Mouse (Mus musculus) right cerebral cortex, postnatal 10 days (tissue): Measurements from ENCODE around the gene Prkg1.

Experiments
- DNase-seq, 2 experiments: peaks; one replicate each; pipeline ENCODE4 v3.0.0; 2021; ENCODE audit warnings: low spot score in 2 of 2

The Prkg1 gene

DNA sequence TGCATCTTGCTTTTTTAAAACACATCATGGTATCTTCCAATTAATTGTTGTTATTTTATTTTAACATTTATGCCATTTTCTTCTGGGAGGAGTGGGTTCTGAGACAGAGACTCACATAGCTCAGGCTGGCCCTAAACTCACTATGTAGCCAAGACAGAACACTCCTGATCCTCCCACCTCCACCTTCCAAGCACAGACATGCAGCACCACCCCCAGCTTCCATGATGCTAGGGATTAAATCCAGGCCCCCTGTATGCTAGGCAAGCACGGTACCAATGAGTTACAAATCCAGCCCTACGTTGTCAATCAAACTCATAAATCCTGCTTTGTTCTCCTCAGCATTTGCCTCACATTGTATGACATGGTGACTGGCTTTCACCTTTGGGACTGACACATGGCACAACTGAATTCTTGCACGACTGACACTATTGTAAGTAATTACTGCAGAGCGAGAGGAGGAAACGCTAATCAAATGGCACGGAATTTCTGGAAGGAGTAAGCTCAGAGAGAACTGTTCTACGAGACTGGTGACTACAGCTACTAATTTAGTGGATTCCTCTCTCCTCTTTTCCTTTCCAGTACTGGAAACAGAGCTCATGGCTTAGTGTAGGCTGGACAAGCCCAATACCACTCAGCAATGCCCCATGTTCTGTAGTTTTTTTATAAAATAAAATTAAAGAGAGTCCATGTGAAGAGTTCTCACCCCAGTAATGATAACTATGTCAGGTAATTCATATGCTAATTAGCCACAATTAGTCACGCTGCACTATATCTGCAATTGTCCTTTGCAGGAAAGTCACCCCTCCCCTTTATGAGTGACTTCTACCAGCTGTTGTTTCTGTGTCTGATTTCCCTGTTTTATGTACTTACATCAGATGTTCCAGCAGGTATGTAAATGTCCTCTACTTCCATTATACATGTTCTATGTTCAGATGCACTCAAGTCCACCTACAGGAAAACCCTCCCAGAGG lies 133.6 kb downstream of the Prkg1 start:
- no peak for DNase-seq

DNA sequence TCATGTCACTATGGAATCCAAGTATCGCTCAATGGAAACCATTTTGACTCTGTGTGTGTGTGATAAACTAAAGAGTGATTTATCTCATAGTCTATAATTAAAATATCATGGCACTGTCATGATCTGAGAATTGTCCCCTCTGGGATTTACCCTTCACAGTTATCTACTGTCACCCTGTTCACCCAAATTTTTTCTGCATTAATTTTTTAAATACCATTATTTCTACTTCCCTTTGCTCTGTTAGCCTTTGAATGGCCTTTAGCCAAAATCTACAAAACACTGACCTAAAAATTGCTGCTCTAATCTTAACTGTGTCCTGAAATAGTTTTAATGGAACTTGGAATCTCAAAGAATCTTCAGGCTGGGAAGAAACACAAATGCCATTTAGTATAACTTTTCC lies 143.1 kb downstream of the Prkg1 start:
- no peak for DNase-seq

DNA sequence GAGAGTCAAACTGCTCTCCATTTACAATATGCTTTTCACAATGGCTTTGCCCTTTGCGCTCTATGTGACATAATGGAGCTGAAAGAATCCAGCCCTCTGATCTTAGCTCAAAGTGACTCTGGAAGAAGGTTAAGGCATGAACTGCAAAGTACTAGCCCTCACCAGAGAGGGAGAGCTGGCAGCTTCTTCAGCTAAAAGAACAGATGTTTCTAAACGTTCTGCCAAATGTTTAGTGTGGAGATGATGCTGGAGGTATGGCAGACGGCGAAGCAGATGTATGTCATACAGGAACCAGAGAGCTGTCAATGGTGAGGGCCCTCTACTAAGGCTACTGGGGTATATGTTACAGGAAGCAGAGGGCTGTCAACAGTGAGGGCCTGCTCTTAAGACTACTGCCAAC lies 148.0 kb downstream of the Prkg1 start:
- DNase-seq = no peak

DNA sequence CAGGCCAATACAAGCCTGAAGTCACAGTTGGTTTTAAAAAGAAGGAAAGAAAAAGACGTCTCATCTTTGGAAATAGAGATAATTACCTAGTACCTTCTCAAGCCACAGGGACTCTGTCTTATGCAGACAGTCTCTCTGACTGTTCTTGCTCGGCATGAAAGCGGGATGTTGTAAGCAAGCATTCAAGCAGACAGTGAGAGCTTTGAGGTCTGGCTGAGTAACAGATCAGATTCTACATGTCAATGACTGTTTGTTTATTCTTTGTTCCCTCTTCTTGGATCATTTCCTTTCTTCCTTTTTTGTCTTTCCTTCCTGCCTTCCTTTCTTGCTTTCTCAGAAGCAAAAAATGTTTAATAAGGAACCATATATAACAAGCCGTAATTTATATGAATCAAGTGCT lies 148.7 kb downstream of the Prkg1 start:
- no peak for DNase-seq

DNA sequence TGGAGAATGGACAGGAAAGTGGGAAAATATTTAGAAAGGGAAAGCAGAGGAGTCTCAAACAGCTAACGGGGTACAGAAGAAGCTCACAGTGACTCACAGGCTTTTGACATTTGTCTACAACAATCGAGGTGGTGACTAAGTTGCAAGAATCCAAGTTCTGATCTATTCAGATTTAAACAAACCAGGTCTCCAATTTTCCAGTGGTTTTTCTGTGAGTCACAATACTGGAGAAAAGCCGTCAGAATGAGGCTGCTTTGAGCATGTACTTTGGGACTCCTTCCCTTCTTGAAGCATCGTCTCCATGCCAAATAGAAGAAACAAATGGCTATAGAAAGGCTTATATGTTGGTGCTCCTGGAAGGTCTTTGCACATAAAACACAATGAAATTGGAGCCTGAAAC lies 151.7 kb downstream of the Prkg1 start:
- no peak for DNase-seq

DNA sequence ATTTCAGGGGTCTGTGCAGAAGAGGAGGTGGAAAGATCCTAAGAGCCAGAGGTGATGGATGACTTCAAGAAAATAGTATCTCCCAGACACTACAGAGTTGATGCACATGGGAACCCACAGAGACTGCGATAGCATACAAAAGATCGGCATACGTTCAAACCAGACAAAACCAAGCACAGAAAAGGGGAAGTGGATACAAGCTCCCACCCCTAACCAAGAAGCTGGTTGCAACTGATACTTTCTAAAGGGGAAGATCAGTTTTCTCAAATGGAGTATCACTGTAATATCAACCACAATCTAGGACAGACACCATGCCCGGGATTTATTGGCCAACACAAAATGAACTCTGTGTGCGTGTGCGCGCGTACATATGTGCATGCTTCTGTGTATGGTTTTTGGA lies 162.3 kb downstream of the Prkg1 start:
- DNase-seq = no peak

DNA sequence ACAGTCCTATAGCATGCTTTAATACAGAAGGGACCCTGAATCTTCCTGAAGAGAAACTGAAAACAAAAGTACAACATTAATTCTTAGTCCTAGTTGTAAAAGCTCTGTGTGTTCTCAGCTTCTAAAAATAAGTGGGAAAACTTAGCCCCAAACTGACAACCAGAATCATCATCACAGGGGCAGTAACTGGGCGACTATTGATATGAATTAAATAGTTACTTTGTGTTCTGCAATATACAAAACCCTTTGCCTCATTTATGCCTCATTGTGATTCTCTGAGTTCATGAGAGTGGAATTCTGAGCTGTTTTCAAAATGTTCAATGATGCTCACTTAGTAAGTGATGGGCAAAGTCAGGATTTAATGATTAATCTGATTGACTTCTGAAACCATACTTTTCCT lies 170.8 kb downstream of the Prkg1 start:
- DNase-seq = no peak

DNA sequence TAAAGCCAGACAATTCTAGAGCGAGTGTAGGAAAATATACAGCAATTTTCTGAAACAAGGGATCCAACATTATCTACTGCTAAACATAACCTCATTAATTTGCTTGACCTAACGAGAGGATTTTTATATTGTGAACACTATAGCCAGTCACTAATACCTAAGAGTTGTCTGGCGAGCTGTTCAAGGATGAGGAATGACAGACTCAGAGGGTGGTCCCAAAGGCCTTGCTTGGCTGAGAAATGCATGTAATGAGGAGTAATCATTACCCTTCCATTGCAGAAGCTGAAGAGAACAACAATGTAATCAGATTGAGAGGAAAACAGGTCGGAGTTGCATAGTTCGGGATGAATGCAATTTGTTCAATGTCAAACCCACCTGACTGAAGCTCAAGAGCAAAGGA lies 174.1 kb downstream of the Prkg1 start:
- no peak for DNase-seq

DNA sequence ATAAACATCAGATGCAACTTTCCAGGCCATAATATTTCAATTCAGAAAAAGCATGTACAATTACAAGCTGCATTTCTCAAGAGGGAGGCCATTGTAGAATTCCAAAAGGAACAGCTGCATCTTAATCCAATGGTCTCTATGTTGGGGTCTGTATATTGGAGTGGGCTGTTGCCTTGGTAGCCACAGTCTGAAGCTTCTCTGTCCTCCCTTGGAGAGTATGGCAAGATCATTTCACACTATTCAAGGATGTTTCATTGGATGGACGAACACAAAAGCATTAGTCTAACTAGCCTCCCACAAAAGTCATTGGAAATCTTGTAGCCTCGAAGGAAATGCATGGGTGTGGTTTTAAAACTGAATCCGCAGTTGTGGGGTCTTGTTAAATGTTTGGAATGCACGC lies 187.7 kb downstream of the Prkg1 start:
- no peak for DNase-seq

DNA sequence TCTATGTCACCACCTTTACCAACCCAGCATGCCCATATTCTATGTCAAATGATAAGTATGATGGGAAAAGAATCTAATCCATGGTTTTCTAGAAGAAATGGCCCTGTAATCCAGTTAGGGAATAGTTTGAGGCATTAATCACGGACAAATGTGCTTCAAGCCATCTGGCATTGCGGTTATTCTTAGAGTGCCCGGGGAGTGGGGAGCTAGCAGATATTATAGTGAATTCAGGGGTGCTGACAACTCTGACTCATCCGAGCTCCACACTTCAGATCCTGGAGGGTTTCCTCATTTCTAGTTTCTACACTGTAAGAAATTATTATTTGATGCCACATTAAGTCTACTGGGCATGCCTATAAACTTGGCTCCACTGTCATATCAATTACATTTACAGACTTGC lies 200.5 kb downstream of the Prkg1 start:
- DNase-seq = no peak

DNA sequence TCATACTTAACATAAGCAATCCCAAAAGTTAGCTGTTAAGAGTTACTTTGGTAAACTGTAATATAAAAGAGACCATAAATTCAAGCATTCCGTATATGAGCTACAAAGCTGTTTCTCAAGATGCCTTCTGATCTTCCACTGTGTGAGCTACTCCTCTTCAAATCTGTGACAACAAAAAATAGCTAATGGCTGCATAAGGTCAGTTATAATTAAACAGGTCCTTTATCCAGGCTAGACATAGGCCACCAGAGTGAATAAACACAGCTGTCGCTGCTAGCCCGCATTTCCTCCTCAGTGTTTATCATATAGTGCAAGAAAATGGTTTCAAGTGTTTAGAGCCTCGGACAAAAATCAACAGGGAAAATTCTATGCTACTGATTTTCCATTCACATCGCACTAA lies 218.8 kb downstream of the Prkg1 start:
- no peak for DNase-seq

DNA sequence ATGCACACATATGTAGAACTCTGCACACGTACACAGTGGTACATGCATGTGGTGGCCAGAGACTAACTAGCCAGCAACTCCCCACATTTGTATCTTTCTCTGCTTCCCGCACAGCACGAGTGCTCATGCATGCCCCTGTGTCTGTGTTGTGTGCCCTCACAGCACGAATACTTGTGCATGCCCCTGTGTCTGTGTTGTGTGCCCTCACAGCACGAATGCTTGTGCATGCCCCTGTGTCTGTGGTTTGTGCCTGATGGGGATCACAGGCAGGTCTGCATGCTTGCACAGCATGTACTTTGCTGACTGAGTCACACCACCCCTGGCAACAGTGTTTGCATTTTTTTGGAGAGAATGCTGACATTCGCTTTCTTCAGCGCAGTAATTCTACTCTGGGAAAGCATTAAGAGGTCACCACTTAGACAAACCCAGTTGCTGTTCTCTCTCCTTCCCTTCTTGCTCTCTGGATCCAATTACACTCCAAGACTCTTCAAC lies 233.5 kb downstream of the Prkg1 start:
- DNase-seq = no peak

DNA sequence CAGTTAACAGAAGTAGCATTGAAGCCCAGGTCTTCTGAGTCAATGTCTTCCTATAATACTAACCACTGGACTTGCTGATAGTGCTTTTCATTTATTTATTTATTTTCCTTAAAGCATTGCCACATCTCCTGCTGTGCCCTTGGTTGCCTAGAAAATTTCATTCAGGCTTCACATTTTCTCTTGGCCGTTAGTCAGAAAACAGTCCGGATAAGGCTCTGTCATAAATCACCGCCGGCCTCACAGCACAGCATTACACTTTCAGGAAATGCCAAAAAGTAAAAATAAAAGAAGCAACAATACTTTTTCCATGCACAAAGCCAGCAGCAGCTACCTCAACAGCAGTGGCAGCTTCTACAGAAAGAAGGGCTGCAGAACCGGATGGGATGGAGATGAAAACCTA lies 234.2 kb downstream of the Prkg1 start:
- no peak for DNase-seq

DNA sequence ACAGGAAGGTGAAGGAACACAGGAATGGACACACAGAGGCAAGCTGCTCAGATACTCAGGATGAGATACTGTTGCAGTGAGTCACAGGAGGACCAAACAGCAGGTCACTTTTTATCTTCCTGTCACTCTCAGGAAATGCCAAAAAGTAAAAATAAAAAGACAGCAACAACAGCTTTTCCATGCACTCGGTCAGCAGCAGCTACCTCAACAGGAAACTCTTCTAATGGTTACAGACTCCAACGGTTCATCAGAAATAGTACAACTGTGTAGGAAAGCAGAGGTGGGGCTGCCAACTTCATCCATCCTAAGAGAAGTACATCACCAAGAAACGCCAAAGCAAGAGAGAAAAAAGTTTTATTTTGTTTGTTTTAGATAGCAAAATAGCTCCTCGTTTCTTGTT lies 234.9 kb downstream of the Prkg1 start:
- no peak for DNase-seq

DNA sequence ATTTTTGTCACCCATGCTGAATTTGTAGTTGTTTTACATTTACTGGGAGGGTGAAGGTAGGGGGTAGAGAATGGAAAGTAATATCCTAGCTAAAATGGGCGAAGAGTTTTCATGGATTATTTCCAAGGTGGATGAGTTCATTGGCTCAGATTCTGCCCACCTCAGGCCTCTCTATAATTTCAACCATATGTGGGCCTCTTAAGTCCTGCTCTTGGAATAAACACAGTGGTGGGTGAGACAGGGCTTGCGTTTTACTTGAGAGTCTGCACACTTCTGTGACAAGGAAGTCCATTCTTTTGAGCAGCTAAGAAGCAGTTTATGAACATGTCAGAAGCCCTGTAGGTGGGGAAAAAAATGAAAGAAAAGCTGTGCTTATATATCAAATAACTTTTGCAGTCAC lies 250.3 kb downstream of the Prkg1 start:
- DNase-seq = no peak

DNA sequence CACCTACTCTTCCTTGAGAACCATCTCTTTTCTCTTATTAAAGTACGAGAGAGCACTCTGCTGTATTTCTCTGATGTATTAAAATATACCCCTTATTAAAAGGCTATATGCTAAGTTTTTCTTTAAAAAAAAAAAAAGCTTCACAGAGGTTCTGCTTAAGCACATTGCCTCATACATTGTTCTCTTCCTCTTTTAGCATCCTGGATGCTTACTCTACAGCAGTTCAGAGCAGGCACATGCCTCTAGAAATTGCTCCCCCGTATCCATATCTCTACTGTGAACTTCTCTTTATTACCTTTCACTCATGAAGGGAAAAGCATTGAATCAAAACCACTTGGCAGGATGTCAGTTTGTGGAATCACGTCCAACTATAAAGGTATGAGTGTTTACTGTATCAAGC lies 257.0 kb downstream of the Prkg1 start:
- DNase-seq = no peak

DNA sequence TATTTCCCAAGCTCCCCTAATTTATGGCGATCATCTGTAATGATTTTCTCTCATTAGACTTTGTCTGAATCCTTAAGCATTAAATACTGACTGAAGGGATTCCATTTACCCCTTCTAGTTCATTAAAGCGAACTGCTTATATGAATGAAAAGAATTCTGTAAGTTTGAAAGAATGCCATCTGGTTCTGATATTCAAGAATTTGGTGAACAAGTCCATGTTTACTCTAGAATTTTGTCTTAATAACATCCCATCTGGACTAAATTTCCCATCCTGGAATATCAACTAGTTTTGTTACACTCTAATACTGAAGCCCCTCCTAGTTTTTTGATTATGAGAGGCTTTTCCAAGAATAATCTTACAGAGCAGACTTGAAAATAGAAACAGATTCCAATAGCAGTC lies 258.5 kb downstream of the Prkg1 start:
- DNase-seq = no peak

DNA sequence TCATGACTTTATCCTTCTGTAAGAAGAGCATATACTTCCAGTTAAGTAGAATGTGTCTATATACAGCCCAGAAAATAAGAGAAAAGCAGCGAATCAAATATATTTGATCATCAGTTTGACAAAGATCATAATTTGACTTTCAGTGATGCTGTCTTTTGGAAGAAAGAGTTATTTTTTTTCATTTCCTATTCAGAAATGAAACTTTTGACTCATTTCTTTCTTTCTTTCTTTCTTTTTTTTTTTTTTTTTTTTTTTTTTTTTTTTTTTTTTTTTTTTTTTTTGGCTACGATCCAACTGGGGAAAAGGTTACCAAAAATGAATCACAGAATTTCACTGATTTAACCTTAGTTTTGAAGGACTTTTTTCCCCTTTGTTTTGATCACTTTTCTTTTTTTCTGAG lies 259.8 kb downstream of the Prkg1 start:
- no peak for DNase-seq

DNA sequence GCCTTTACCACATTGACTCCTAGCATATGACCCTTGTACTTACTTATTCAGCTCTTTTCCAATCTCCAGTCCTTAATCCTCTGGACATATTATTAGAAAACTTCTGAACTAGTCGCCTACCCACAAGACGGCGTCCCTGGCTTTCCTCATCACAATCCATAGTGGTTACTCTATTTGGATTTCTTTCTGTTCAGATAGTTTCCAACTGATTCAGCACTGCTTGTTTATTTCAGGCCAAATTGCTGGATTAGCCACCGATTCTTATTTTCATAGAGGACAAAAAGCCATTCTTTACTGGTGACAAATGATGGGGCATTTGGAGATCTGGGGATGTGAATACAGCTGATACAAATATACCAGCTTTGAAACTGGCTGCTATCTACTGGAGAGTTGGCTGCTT lies 267.4 kb downstream of the Prkg1 start:
- no peak for DNase-seq

DNA sequence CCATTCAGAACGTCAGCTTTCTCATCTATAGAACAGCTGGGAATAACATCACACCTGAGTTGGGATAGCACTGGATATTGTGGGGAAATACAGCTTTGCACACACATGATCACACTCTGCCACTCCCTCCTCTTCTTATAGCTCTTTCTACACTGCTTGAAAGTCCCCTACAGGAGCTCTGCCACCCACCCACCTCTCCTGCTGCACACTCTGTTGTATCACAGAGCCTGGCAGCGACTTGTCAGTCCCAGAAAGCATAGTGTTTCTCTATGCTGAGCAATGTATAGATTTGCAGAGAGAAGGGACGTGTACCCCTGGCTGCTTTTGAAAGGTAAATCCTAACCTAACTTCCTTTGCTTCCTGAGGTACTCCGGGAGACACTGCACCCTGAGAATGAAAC lies 275.2 kb downstream of the Prkg1 start:
- no peak for DNase-seq

DNA sequence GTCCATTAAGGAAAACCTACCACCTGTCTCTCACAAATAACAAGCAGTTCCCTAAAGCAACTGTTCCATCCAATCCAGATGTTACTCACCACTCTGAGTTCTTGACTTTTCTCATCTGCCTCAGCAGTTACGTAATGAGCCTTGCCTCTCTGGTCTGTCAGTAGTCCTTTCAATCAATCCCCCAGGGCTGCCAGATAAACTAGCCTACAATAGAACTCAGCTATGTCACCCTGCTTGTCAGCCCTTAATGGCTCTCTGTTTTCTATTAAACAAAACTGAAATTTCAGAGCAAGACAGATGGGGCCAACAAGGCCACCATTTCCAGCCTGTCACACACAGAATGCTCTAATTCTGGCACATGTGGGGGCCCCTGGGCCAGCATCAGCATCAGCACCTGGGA lies 293.1 kb downstream of the Prkg1 start:
- no peak for DNase-seq

DNA sequence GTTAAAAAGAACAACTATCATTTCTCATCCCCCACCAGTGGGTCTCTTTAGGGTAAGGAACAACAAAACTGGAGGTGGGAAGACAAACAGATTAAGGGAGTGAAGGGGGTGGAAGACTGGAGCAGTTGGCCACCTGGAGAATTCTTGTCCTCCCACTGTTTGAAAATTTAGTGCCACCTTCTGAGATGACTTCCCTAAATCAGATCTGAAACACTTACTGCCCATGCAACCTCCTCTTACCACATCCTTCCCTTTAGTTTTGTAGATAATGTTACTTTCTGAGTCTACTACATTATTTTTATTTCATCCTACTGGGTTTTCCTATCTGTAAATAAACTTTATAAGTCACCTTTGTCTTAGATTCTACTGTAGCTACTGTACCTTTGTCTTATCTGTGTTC lies 304.6 kb downstream of the Prkg1 start:
- DNase-seq = no peak

DNA sequence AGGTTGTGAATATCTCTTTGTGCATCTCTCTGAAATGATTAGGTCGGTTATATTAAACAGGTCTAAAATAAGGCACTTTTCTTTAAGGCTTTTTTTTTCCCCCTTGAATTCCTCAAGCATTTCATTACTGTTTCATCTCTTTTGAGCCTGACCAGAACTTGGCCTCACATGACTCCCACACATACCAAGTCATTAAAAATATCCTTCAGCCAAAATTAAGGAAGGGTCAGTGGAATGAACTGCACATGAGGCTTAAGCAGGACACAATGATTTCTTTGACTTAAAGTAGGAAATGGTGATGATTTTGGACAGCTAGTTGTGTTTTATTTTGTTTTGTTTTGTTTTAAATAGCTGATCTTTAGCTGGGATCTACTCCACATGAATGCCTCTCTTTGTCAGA lies 320.7 kb downstream of the Prkg1 start:
- DNase-seq = no peak

DNA sequence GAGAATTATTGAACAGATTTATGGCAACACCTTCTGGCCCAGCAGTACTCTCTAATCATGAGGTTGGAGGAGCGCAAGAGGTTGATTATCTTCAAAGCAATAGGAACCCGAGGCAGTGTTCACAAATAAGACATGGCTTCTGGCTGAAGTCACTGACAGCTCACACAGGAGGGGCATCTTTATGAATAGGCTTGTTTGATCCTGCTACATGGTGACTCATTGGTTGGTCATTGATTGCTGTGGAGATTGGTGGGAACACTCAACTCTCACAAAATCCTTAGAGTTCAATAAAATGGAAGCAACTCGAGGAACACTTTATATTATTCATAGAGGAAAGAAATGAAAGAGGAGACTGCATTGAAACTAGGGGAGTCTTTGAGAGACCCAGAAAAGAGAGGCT lies 322.5 kb downstream of the Prkg1 start:
- DNase-seq = no peak
